Mouse (Mus musculus): ENCODE measurements around the gene Ptbp3.

DNA sequence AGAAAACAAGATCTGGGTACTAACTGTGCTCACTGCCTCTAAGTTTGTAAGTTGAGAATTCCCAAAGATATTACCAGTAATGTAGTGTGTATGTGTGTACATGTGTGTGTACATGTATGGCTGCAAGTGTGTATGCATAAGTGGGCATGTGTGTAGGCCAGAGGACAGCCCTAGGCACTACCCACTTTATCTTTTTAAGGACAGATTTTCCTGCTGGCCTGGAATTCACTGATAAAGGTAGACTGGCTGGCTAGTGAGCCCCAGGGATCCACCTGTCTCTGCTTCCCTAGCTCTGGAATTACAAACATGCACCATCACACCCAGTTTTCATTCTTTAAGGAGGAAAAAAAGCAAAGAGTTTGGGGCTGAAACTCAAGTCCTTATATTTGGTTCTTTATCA is 6.0 kb upstream of the Ptbp3 start:
- TF ChIP-seq MAX (IDR thresholded peaks at IDR 0.05) (no peak), CTCF (IDR thresholded peaks at IDR 0.05; ENCODE audit: control insufficient read depth, insufficient read depth, insufficient read length) (no peak), MYOD1 (IDR thresholded peaks at IDR 0.05; ENCODE audit: control insufficient read depth, insufficient read length, low read depth) (no peak)
